Mouse (Mus musculus): ENCODE measurements at regions not wholly inside any gene's neighbourhood (a gene's known extent, or its start where the extent isn't known, plus 50 kb on each side); places are given as distances from the start of the nearest gene placed in this dataset.

DNA sequence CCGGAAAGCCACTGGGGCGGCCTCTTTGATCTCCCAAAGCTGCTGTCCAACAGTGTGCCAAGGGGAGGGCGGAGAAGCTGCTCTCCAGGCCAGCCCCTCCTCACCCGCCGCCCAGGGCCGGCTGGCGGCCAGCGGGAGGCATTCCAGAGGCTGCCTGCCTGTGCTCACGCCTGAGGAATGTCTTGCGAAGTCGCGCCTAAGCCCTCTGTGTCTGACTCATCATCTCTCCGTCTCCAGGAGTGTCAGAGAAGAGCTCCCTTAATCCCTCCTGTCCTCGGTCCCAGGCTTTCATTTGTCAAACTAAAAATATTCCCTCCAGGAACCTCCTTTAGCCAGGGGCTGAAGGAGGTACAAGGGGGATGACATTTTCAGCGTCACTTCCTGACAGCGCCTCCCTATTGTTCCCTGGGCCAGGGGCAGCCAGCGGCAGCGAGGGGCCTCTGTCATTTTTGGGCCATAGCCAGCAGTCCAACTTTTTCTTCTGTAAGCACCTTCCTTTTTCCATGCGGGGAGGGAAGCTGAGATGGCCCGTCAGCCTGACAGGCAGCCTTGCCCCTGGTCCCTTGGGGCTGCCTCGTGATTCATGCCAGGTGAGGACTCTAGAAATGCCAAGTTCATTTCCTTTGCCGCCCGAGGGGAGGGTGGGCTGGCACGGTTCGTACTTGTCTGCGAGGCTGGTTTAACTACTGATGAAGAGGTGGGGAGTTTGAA, 113.4 kb downstream of the Gm525 start:
- Histone ChIP-seq H3K27ac (no peak overlapping the region), H3K4me3 (0 out of 2 replicates have a peak overlapping the region, but pooled peaks have one; percentile 0)
- no peak for TF ChIP-seq CTCF (conservative IDR thresholded peaks at IDR 0.05)
- DNase-seq (ENCODE audit: low spot score in 2 of 2) = peak in 1 of 2 experiments; percentile 22

DNA sequence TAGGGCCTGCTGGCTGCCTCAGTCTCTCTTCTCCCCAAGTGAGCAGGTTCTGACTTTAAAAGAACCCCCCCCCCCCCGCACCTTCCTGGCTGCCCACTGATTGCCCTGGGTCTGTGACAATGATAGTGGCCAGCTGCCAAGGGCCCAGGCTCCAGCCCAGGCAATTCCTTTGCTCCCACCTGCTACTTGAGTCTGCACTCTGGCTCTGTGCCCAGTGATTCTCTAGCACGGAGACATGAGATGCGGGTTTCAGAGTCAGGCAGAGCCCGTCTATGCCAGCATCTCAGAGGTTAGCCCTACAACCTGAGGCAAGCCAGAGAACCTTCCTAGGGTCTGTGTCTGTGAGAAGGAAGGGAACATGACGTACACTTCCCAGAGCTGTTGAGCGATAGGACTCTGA, 112.2 kb downstream of the Gm525 start:
- H3K4me3 ChIP-seq = no peak overlapping the region
- TF ChIP-seq CTCF (conservative IDR thresholded peaks at IDR 0.05) = no peak
- no peak overlapping the region for H3K27ac ChIP-seq
- no peak for DNase-seq (ENCODE audit: low spot score in 2 of 2)

DNA sequence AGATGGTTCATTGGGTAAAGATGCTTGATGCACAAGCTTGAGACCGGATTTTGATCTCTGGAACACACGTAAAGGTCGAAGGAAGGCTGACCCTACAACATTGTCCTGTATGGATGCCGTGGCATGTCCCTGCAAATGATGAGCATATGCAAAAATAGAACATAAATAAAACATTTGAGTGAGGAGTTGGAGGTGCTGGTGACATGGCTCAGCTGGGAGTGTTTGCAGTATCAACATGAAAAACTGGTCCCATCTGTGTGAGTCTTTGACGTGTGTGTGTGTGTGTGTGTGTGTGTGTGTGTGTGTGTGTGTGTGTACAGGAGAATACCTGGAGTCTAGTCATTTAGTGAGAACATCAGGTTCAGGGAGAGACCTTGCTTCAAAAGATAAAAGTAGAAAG, 107.8 kb downstream of the Gm525 start:
- Histone ChIP-seq H3K27ac (no peak overlapping the region), H3K4me3 (no peak overlapping the region)
- no peak for TF ChIP-seq CTCF (conservative IDR thresholded peaks at IDR 0.05)
- no peak for DNase-seq (ENCODE audit: low spot score in 2 of 2)

DNA sequence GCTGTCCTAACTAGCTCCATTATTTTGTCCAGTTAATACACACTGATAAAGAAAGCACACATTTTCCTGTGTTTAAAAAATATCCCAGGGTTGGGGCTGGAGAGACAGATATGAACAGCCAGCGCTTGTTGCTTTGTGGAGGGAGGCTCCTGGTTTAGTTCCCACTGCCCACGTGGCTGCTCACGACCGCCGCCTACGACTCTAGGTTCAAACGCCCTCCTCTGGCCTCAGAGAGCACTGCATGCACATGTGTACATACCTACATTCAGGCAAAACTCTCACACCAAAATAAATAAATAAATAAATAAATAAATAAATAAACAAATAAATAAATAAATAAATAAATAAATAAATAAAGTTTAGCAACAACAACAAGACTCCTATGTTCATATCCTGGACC, 104.8 kb downstream of the Gm525 start:
- Histone ChIP-seq H3K4me3 (no peak overlapping the region), H3K27ac (no peak overlapping the region)
- 0 out of 2 replicates have a peak, but pooled peaks have one; percentile 25 for TF ChIP-seq CTCF (conservative IDR thresholded peaks at IDR 0.05)
- no peak for DNase-seq (ENCODE audit: low spot score in 2 of 2)

DNA sequence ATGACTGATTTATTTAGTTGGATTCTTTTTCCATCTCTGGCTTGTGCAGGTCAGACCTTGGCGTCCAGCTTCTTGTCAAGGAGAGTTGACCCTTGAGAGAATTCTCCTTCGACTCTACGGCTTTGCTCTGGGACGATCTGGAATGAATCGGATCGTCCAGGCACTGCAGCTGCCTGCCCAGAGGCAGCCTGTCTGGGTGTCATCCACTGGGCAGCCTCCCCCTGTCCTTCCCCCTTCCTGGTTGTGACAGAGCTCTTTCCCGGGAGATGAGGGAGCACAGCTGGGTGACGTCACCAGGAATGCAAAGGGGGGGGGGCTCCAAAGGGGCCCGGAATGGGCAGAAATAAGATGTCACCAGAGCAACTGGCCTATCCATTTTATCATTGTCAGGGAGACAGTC, 101.9 kb downstream of the Gm525 start:
- no peak for TF ChIP-seq CTCF (conservative IDR thresholded peaks at IDR 0.05)

DNA sequence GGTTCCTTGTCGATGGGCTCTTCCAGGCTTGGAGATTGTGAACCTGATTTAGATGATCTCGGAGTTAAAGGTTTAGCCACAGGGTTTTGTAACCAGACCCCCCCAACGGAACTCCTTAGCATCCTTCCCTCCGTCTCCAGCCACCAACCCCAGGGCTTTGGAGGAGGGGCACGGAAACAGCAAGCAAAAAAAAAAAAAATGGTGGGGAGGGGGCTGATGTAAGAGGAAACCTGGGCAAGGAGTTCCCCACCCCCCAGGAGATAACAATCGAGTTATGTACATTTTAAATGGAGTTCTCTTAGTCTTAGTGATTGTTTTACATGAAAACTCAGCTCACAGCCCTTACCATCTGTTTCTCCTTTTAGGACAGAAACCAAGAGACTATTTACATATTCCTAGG, 101.3 kb downstream of the Gm525 start:
- TF ChIP-seq CTCF (conservative IDR thresholded peaks at IDR 0.05) = no peak
- no peak overlapping the region for H3K27ac ChIP-seq
- H3K4me3 ChIP-seq = no peak overlapping the region
- DNase-seq (ENCODE audit: low spot score in 2 of 2) = no peak

More for the DNA sequence above, 101.9 kb downstream of the Gm525 start:
- no peak for DNase-seq (ENCODE audit: low spot score in 2 of 2)
- no peak overlapping the region for H3K27ac ChIP-seq
- no peak overlapping the region for H3K4me3 ChIP-seq

DNA sequence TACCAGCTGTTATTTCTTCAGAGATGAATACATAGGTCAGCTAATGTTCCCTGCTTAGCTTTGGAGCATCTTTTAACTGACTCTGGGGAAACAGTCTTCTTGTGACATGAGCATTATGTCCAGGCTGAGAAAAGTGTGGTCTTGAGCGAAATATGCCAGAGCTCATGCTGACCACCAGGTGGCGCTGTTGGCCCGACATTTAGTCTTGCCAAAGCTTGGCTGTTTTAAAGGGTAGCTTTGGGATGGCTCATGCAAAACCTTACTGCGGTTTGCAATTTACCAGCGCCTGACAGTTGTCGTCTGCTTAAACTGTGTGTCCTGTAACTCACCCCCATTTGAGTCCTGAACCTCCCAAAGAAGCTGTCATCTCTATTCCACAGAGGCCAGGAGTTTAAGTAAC, 91.6 kb downstream of the Gm525 start:
- Histone ChIP-seq H3K4me3 (no peak overlapping the region), H3K27ac (no peak overlapping the region)
- peak; percentile 98 for TF ChIP-seq CTCF (conservative IDR thresholded peaks at IDR 0.05)
- DNase-seq (ENCODE audit: low spot score in 2 of 2) = peak; percentile 79 to 88

DNA sequence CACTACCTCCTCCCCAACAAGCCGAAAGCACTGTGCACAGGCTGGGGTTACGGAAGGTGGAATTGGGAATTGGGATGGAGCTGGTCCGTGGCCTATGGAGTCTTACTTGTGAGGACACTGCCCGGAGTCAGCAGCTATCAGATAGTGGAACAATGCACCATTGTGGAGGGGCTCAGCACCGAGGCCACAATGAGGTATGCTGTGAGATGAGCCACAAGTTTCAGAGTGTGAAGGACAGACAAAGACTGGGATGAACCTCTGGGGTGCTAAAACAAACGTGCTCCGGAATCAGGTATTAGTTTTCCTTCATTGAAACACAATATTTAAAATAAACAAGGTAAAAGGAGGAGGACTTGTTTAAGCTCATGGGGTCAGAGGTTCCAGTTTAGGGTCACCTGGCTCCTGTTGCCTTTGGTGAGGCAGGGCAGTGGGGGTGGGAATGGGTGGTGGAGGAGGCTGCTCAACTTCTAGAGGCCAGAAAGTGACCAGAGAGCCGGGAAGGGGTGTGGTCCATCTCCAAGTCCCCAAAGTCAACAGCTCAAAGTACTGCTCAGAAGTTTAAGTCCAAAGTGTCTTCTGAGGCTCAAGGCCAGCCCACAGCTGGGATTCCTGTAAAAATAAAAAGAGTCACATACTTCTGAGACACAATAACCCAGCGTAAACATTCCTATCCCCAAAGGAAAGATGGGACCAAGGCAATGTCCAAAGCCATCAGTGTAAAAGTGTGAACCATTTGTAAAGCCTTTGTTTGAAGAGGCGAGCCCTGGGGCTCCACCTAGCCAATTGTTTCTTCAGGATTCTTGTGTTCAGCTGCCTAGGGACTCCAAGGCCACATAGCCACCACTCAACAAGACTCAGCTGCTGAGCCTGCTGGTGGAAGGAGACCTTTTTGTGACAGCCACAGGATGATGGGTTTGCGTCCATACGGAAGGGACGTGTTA, 80.1 kb downstream of the Gm525 start:
- DNase-seq (ENCODE audit: low spot score in 2 of 2) = no peak
- Histone ChIP-seq H3K4me3 (no peak overlapping the region), H3K27ac (no peak overlapping the region)
- TF ChIP-seq CTCF (conservative IDR thresholded peaks at IDR 0.05) = no peak

DNA sequence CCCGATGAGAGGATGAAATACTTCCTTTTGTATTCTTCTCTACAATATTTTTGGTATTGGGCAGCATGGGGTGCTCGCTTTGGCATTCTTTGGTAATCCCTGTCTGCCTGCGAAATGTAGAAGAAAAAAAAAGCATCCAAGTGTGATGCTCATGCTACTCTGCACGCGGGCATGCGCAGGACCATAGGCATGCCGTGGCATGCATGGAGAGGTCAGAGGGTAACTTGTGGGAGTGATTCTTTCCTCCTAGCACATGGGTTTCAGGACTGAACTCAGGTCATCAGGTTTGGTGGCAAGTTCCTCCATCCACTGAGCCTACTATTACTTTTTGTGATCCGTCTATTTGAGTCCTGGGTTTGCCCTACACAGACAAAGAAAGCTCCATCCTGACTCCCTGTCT, 74.3 kb downstream of the Gm525 start:
- no peak for TF ChIP-seq CTCF (conservative IDR thresholded peaks at IDR 0.05)
- H3K27ac ChIP-seq = no peak overlapping the region
- no peak overlapping the region for H3K4me3 ChIP-seq
- no peak for DNase-seq (ENCODE audit: low spot score in 2 of 2)

DNA sequence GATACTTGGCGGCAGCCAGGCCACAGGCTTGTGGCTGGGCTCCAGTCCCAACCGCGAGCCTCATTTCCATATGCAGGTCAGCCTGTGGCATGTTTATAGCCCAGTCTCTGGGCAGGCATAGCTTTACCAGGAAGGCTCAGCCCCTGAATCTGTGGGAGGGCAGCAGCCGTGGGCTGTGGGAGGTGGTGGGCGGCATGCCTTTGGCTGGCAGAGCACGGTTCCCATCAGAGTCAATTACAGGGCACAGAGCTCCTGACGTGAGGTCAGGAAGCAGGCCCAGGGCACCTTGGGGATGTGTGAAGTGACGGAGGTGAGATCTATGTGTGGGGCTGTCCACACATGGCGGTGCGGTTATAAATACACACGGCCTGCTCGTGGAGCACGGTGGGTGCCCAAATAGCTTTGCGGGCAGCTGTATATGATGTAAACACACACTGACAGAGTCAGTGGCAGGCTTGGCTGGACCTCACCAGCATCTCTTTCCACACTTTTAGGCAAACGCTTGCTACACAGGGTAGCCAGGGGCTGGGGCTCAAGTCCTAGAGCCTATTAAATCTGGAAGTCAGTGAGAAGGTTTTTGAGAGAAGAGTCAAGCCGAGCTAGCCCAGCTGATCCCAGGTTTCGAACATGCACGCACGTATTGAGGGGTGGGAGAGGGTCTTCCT, 71.8 kb downstream of the Gm525 start:
- no peak overlapping the region for H3K4me3 ChIP-seq
- no peak for DNase-seq (ENCODE audit: low spot score in 2 of 2)
- no peak overlapping the region for H3K27ac ChIP-seq
- TF ChIP-seq CTCF (conservative IDR thresholded peaks at IDR 0.05) = no peak

DNA sequence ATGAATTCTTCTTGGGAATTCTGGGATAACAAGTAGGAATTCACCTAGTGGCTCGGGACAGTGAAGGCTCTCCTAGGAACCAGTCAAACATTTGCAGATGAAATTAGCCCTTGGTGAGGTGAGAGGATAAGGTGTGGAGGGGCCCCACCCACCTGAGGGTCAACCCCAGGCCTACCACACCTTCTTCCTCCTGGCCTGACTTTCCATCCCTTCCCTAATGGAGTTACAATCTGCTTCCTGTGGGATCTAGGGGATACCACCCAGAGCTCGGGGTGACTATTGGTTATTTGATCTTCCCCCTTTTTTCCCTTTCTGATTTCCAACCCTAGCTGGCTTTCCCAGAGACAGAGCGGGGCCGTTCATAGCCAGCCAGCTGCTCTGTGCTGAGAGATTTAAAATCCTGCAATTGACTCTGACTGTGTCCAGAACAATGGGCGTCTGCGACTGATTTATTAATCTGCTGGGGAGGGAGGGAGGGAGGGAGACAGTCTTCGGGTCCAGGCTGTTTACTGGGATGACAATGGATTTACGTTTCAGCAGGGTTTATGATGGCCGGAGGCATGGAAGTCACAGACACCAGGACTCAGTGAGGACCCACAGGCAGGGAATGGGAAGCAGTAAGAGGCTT, 69.0 kb downstream of the Gm525 start:
- DNase-seq (ENCODE audit: low spot score in 2 of 2) = no peak
- Histone ChIP-seq H3K27ac (no peak overlapping the region), H3K4me3 (no peak overlapping the region)
- TF ChIP-seq CTCF (conservative IDR thresholded peaks at IDR 0.05) = no peak

Measured in layer of hippocampus, adult 2 months (tissue).